In genomic region chr5:74832011-74832410, GRCm38 (mm10) we compare ENCODE assay signal across 16 mouse cellular contexts.
DNase-seq lines count a peak whose midpoint lies in the region; ATAC-seq and TF ChIP-seq lines count a peak whose summit lies in the region.
"Had no signal": no experiment of that assay in that cellular context is flagged by ENCODE, and none has a peak within 500 bp of the region (broad histone marks: within the 10 kb centered on the region; RNA-seq: fewer than 3 reads in every experiment).

No protein-coding gene starts in this region.

- no peaks in the 10 kb centered on the region for H3K36me3 ChIP-seq in forebrain, embryonic 15.5 days
- H3K36me3 ChIP-seq in forebrain, embryonic 12.5 days (replicated peaks), result no peaks in the 10 kb centered on the region
- H3K36me3 ChIP-seq in limb, embryonic 11.5 days (ENCODE audit: control insufficient read depth, insufficient read depth, low read length), result no peaks in the 10 kb centered on the region
- no peaks in the 10 kb centered on the region for H3K36me3 ChIP-seq in limb, embryonic 10.5 days
- no peaks in the 10 kb centered on the region for H3K36me3 ChIP-seq in forebrain, postnatal 0 days (ENCODE audit: insufficient read depth)
- H3K36me3 ChIP-seq: heart, embryonic 15.5 days; hindbrain, embryonic 13.5 days; lung, embryonic 15.5 days; stomach, embryonic 15.5 days had no signal

- no peak for DNase-seq in limb, embryonic 11.5 days (ENCODE audit: low spot score)
- no peak for DNase-seq in limb, embryonic 10.5 days (ENCODE audit: low spot score)
- DNase-seq in forebrain, postnatal 0 days, result peak; percentile 72
- peak; percentile 56 for DNase-seq in telencephalon, adult 2 months (ENCODE audit: low read depth, low spot score)
- DNase-seq in kidney, adult 8-10 months, result no peak
- no peak for DNase-seq in spleen, adult 12 weeks (ENCODE audit: low spot score)
- DNase-seq: cerebellum, adult 2 months; kidney, postnatal 36 days; thymus, postnatal 14 days had no signal

- no peak overlapping the region for H3K4me2 ChIP-seq in forebrain, embryonic 15.5 days (replicated peaks)
- H3K4me2 ChIP-seq in forebrain, embryonic 12.5 days, result no peak overlapping the region
- no peak overlapping the region for H3K4me2 ChIP-seq in limb, embryonic 11.5 days (ENCODE audit: low read depth, severe bottlenecking)
- no peak overlapping the region for H3K4me2 ChIP-seq in forebrain, postnatal 0 days (ENCODE audit: low read depth)
- H3K4me2 ChIP-seq: heart, embryonic 15.5 days; hindbrain, embryonic 13.5 days; lung, embryonic 15.5 days; stomach, embryonic 15.5 days had no signal

- peak; percentile 85 for ATAC-seq in forebrain, embryonic 15.5 days (replicated peaks)
- no peak for ATAC-seq in forebrain, embryonic 12.5 days (ENCODE audit: low FRiP score)
- peak; percentile 68; the same call in 1 of the 2 replicates for ATAC-seq in limb, embryonic 11.5 days (ENCODE audit: insufficient number of reproducible peaks, low FRiP score, low TSS enrichment, low read depth)
- ATAC-seq in forebrain, postnatal 0 days, result peak; percentile 91
- ATAC-seq: intestine, postnatal 0 days had no signal

- no peak overlapping the region for H3K9ac ChIP-seq in forebrain, embryonic 15.5 days (replicated peaks)
- H3K9ac ChIP-seq in forebrain, embryonic 12.5 days, result no peak overlapping the region
- no peak overlapping the region for H3K9ac ChIP-seq in limb, embryonic 11.5 days (ENCODE audit: low read length)
- no peak overlapping the region for H3K9ac ChIP-seq in forebrain, postnatal 0 days
- H3K9ac ChIP-seq: heart, embryonic 15.5 days; hindbrain, embryonic 13.5 days; lung, embryonic 15.5 days; stomach, embryonic 15.5 days had no signal

- no peaks in the 10 kb centered on the region for H3K27me3 ChIP-seq in forebrain, embryonic 15.5 days
- H3K27me3 ChIP-seq in forebrain, embryonic 12.5 days, result no peaks in the 10 kb centered on the region
- H3K27me3 ChIP-seq in limb, embryonic 11.5 days (ENCODE audit: control insufficient read depth, insufficient read depth, low read length), result 0 out of 2 replicates have a peak, but pooled peaks cover 2% of the 10 kb centered on the region
- H3K27me3 ChIP-seq in limb, embryonic 10.5 days (ENCODE audit: low read depth, poor library complexity, severe bottlenecking), result no peaks in the 10 kb centered on the region
- H3K27me3 ChIP-seq in forebrain, postnatal 0 days (ENCODE audit: insufficient read depth, low read length), result no peaks in the 10 kb centered on the region
- H3K27me3 ChIP-seq: heart, embryonic 15.5 days; hindbrain, embryonic 13.5 days; lung, embryonic 15.5 days; stomach, embryonic 15.5 days had no signal

- H3K9me3 ChIP-seq in forebrain, embryonic 15.5 days, result no peaks in the 10 kb centered on the region
- no peaks in the 10 kb centered on the region for H3K9me3 ChIP-seq in forebrain, embryonic 12.5 days
- H3K9me3 ChIP-seq in limb, embryonic 11.5 days (ENCODE audit: control insufficient read depth, low read length), result no peaks in the 10 kb centered on the region
- no peaks in the 10 kb centered on the region for H3K9me3 ChIP-seq in limb, embryonic 10.5 days (replicated peaks)
- H3K9me3 ChIP-seq in forebrain, postnatal 0 days (ENCODE audit: low read length), result no peaks in the 10 kb centered on the region
- H3K9me3 ChIP-seq: heart, embryonic 15.5 days; hindbrain, embryonic 13.5 days; lung, embryonic 15.5 days; stomach, embryonic 15.5 days had no signal

- 71% methylated on average over 7 of the region's 7 CpGs for WGBS in forebrain, embryonic 15.5 days
- WGBS in forebrain, embryonic 12.5 days, result 84% methylated on average over 7 of the region's 7 CpGs
- 59% methylated on average over 7 of the region's 7 CpGs for WGBS in limb, embryonic 11.5 days
- 64% methylated on average over 7 of the region's 7 CpGs for WGBS in limb, embryonic 10.5 days
- WGBS in forebrain, postnatal 0 days, result 63% methylated on average over 7 of the region's 7 CpGs

- TF ChIP-seq CTCF in forebrain, postnatal 0 days (IDR thresholded peaks at IDR 0.05; ENCODE audit: low read depth), result no peak

- no peak overlapping the region for H3K27ac ChIP-seq in forebrain, embryonic 15.5 days (replicated peaks)
- no peak overlapping the region for H3K27ac ChIP-seq in forebrain, embryonic 12.5 days
- H3K27ac ChIP-seq in limb, embryonic 11.5 days (replicated peaks; ENCODE audit: low read depth, low read length), result no peak overlapping the region
- H3K27ac ChIP-seq in limb, embryonic 10.5 days, result no peak overlapping the region
- no peak overlapping the region for H3K27ac ChIP-seq in forebrain, postnatal 0 days (ENCODE audit: low read depth, low read length)
- H3K27ac ChIP-seq: heart, embryonic 15.5 days; hindbrain, embryonic 13.5 days; lung, embryonic 15.5 days; stomach, embryonic 15.5 days had no signal

- peaks cover 9% of the 10 kb centered on the region; the same call in 1 of the 2 replicates for H3K4me1 ChIP-seq in forebrain, embryonic 15.5 days
- H3K4me1 ChIP-seq in forebrain, embryonic 12.5 days, result no peaks in the 10 kb centered on the region
- peaks cover 7% of the 10 kb centered on the region; the same call in 1 of the 2 replicates for H3K4me1 ChIP-seq in limb, embryonic 11.5 days (ENCODE audit: control insufficient read depth, insufficient read depth, low read length)
- H3K4me1 ChIP-seq in limb, embryonic 10.5 days, result peaks cover 43% of the 10 kb centered on the region
- no peaks in the 10 kb centered on the region for H3K4me1 ChIP-seq in forebrain, postnatal 0 days (ENCODE audit: insufficient read depth)
- H3K4me1 ChIP-seq: heart, embryonic 15.5 days; lung, embryonic 15.5 days had no signal

- no peak overlapping the region for H3K4me3 ChIP-seq in forebrain, embryonic 15.5 days
- no peak overlapping the region for H3K4me3 ChIP-seq in forebrain, embryonic 12.5 days (replicated peaks)
- no peak overlapping the region for H3K4me3 ChIP-seq in limb, embryonic 11.5 days (ENCODE audit: low read depth, low read length)
- no peak overlapping the region for H3K4me3 ChIP-seq in limb, embryonic 10.5 days
- no peak overlapping the region for H3K4me3 ChIP-seq in forebrain, postnatal 0 days (ENCODE audit: low read depth, low read length)
- H3K4me3 ChIP-seq: heart, embryonic 15.5 days; hindbrain, embryonic 13.5 days; lung, embryonic 15.5 days; stomach, embryonic 15.5 days had no signal

Comparison
In these comparisons a context has a peak if more than half of its experiments do, and no peak if none do; other contexts are left out.
1. DNase-seq: peak in forebrain, postnatal 0 days (single experiment) and telencephalon, adult 2 months (single experiment); none in limb, embryonic 11.5 days (single experiment), limb, embryonic 10.5 days (single experiment), kidney, adult 8-10 months (0 of 2) and spleen, adult 12 weeks (single experiment).